Mouse (Mus musculus) midbrain, embryonic 14.5 days (tissue): ENCODE data around the gene Fdx1l. TPM values are rescaled to one million over a fixed set of nuclear protein-coding genes. Genes with fewer than 3 reads are reported as not detected.
"Not testable (repeated sequence)": the region's sequence is repeated elsewhere in the genome, so short reads cannot be mapped to it uniquely, and the experiment has no call there.

Source experiments
- ATAC-seq: fragments of 200-750 bp; cut with Nextera tagmentation; 2 replicates; pipeline ENCODE4 v1.8.0; 2017; ENCODE audit warnings: moderate number of reproducible peaks, moderate library complexity; ENCODE audit not compliant: low FRiP score, low TSS enrichment
- DNase-seq: peaks from one replicate; pipeline ENCODE4 v3.0.0-alpha.2; 2015
- H3K27ac ChIP-seq: fragments of 300-500 bp; sonication (generic); replicated peaks from 2 replicates; pipeline ENCODE4 v1.5.1; 2014; ENCODE audit warnings: mild to moderate bottlenecking, low read depth, low read length, moderate library complexity
- H3K27me3 ChIP-seq: fragments of 300-500 bp; sonication (generic); 2 replicates; pipeline ENCODE4 v1.6.1; 2014; ENCODE audit warnings: low read length, control low read depth, mixed read lengths; ENCODE audit not compliant: control insufficient read depth, insufficient read depth
- H3K36me3 ChIP-seq: fragments of 300-500 bp; sonication (generic); 2 replicates; pipeline ENCODE4 v1.6.1; 2014; ENCODE audit warnings: low read length, control low read depth; ENCODE audit not compliant: control insufficient read depth, insufficient read depth
- H3K4me1 ChIP-seq: fragments of 300-500 bp; sonication (generic); 2 replicates; pipeline ENCODE4 v1.6.1; 2014; ENCODE audit warnings: mild to moderate bottlenecking, antibody characterized with exemption, low read length, control low read depth; ENCODE audit not compliant: control insufficient read depth, insufficient read depth
- H3K4me2 ChIP-seq: fragments of 300-500 bp; sonication (generic); 2 replicates; pipeline ENCODE4 v1.6.1; 2014; ENCODE audit warnings: mild to moderate bottlenecking, low read length, moderate library complexity
- H3K4me3 ChIP-seq: fragments of 300-500 bp; sonication (generic); replicated peaks from 2 replicates; pipeline ENCODE4 v1.5.1; 2014; ENCODE audit warnings: low read depth, low read length
- H3K9ac ChIP-seq: fragments of 300-500 bp; sonication (generic); replicated peaks from 2 replicates; pipeline ENCODE4 v1.6.1; 2014; ENCODE audit warnings: mild to moderate bottlenecking, low read length, moderate library complexity
- H3K9me3 ChIP-seq: fragments of 300-500 bp; sonication (generic); 2 replicates; pipeline ENCODE4 v1.6.1; 2016; ENCODE audit warnings: low read length, control low read depth, mixed read lengths; ENCODE audit not compliant: control insufficient read depth
- WGBS: fragments of 180-500 bp; shearing (Covaris S2); extraction: QIAGEN DNeasy Blood & Tissue Kit; methylation state at CpG from one replicate; pipeline ENCODE4 v1.1.7; 2014; 5-methylcytosine and 5-hydroxymethylcytosine counted together
- polyA plus RNA-seq: library from polyadenylated mRNA; unstranded; fragments of >200 nt; fragmentation: Nextera tagmentation; extraction: Ambion mirVana; gene quantifications from 2 replicates; pipeline ENCODE4 v1.2.1, GENCODE M21; 2014

The Fdx1l gene
- polyA plus RNA-seq, 1 experiment from 2014 or later = 55.5 TPM

GRCm38 (mm10) chr9:21045235-21045634, 28.2 kb downstream of the Fdx1l start:
- no peaks in the 10 kb centered on the region for H3K4me1 ChIP-seq
- 80% methylated on average over 3 of the region's 3 CpGs for WGBS

DNA sequence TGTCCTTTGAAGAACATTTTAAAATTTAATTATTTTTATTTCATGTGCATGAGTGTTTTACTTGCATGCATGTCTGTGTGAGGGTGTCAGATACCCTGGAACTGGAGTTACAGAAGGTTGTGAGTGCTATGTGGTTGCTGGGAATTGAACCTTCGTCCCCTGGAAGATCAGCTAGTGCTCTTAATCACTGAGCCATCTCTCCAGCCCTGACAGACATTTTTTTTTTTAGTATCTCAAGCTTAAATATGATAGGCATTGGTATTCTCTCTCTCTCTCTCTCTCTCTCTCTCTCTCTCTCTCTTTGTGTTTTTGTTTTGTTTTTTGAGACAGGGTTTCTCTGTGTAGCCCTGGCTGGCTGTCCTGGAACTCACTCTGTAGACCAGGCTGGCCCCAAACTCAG, 28.6 kb downstream of the Fdx1l start:
- not testable (repeated sequence) for H3K4me3 ChIP-seq, H3K27me3 ChIP-seq, H3K27ac ChIP-seq, DNase-seq, H3K4me1 ChIP-seq, H3K36me3 ChIP-seq, H3K4me2 ChIP-seq, ATAC-seq, H3K9me3 ChIP-seq, H3K9ac ChIP-seq
- 53% methylated on average over 1 of the region's 1 CpGs for WGBS

More at GRCm38 (mm10) chr9:21045235-21045634, 28.2 kb downstream of the Fdx1l start:
- DNase-seq (no peak), ATAC-seq (no peak)
- no peaks in the 10 kb centered on the region for H3K36me3 ChIP-seq
- no peaks in the 10 kb centered on the region for H3K9me3 ChIP-seq
- peaks cover 2% of the 10 kb centered on the region; the same call in 1 of the 2 replicates for H3K27me3 ChIP-seq
- H3K27ac ChIP-seq = no peak overlapping the region
- H3K4me2 ChIP-seq = no peak overlapping the region
- no peak overlapping the region for H3K4me3 ChIP-seq
- H3K9ac ChIP-seq = no peak overlapping the region

GRCm38 (mm10) chr9:21043563-21043962, 29.9 kb downstream of the Fdx1l start:
- DNase-seq (no peak), ATAC-seq (no peak)
- Histone ChIP-seq H3K4me3 (no peak overlapping the region), H3K9me3 (no peaks in the 10 kb centered on the region), H3K36me3 (no peaks in the 10 kb centered on the region), H3K4me1 (no peaks in the 10 kb centered on the region), H3K27me3 (peaks cover 18% of the 10 kb centered on the region), H3K4me2 (no peak overlapping the region), H3K9ac (no peak overlapping the region), H3K27ac (no peak overlapping the region)
- 82% methylated on average over 4 of the region's 4 CpGs for WGBS

- WGBS = 43% methylated on average over 4 of the region's 4 CpGs
- Histone ChIP-seq H3K27ac (no peak overlapping the region), H3K4me2 (no peak overlapping the region), H3K9me3 (no peaks in the 10 kb centered on the region), H3K27me3 (peaks cover 40% of the 10 kb centered on the region), H3K9ac (no peak overlapping the region), H3K4me3 (no peak overlapping the region), H3K36me3 (no peaks in the 10 kb centered on the region), H3K4me1 (no peaks in the 10 kb centered on the region; the same call in 1 of the 2 replicates)
- ATAC-seq = no peak
- no peak for DNase-seq
Observed at GRCm38 (mm10) chr9:21041308-21041707, 32.1 kb downstream of the Fdx1l start.

DNA sequence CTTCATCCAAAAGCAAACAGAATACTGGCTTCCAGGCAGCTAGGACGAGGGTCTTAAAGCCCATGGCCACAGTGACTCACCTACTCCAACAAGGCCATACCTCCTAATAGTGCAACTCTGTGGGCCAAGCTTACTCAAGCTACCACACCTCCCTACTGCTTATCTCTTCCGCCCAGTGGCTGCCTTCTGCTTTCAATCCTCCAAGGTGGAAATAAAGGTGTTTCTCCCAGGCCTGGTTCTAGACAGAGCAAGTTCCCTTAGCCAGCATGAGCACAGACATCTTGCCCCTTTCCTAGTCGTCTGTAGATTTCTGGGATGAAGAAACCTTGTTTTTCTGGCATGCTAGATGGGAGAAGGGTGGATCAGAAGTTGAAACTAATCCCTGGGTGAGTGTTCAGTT, 33.6 kb downstream of the Fdx1l start:
- DNase-seq = no peak
- Histone ChIP-seq H3K4me3 (no peak overlapping the region), H3K27ac (no peak overlapping the region), H3K4me1 (no peaks in the 10 kb centered on the region; the same call in 1 of the 2 replicates), H3K36me3 (no peaks in the 10 kb centered on the region), H3K9me3 (no peaks in the 10 kb centered on the region), H3K27me3 (peaks cover 55% of the 10 kb centered on the region), H3K4me2 (no peak overlapping the region), H3K9ac (no peak overlapping the region)
- WGBS = 66% methylated on average over 3 of the region's 3 CpGs
- ATAC-seq = no peak

- WGBS = 2% methylated on average over 31 of the region's 31 CpGs
- Histone ChIP-seq H3K27me3 (peaks cover 78% of the 10 kb centered on the region), H3K4me3 (peak overlapping the region; percentile 44), H3K9me3 (no peaks in the 10 kb centered on the region), H3K4me1 (peaks cover 7% of the 10 kb centered on the region), H3K27ac (no peak overlapping the region), H3K4me2 (peak overlapping the region; percentile 63), H3K9ac (peak overlapping the region; percentile 62), H3K36me3 (no peaks in the 10 kb centered on the region)
- DNase-seq (peak; percentile 77), ATAC-seq (peak; percentile 61)
Observed at GRCm38 (mm10) chr9:21037481-21037891, 35.9 kb downstream of the Fdx1l start.

GRCm38 (mm10) chr9:21036666-21037065, 36.7 kb downstream of the Fdx1l start:
- DNase-seq (peak; percentile 16), ATAC-seq (no peak)
- Histone ChIP-seq H3K4me3 (peak overlapping the region; percentile 44), H3K27me3 (peaks cover 86% of the 10 kb centered on the region), H3K4me1 (peaks cover 12% of the 10 kb centered on the region), H3K9me3 (no peaks in the 10 kb centered on the region), H3K4me2 (peak overlapping the region; percentile 63), H3K9ac (no peak overlapping the region), H3K36me3 (no peaks in the 10 kb centered on the region), H3K27ac (no peak overlapping the region)
- WGBS = 2% methylated on average over 22 of the region's 22 CpGs

GRCm38 (mm10) chr9:21036161-21036560, 37.3 kb downstream of the Fdx1l start:
- Histone ChIP-seq H3K4me2 (peak overlapping the region; percentile 63), H3K9ac (no peak overlapping the region), H3K9me3 (no peaks in the 10 kb centered on the region), H3K27ac (no peak overlapping the region), H3K4me3 (peak overlapping the region; percentile 44; the same call in 1 of the 2 replicates), H3K36me3 (no peaks in the 10 kb centered on the region), H3K4me1 (peaks cover 16% of the 10 kb centered on the region), H3K27me3 (peaks cover 91% of the 10 kb centered on the region)
- no peak for DNase-seq
- no peak for ATAC-seq
- 7% methylated on average over 20 of the region's 20 CpGs for WGBS

DNA sequence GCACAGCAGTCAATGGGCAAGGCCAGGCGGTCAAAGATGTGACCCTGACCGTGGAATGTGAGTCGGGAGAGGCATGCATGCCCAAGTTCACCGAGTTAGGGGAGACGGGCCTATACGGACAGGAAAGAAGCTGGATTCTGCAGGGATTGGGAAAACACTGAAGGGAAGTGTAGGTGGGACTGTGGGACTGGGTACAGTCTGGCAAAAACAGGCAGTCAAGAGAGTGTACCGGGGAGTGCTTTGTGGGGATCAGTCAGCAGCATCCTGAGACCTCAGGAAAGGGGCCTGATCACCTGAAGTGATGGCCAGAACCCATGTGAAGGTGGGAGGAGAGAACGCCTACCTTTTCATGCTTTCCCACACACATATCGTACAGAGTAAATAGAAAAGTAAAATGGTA, 37.8 kb downstream of the Fdx1l start:
- no peak overlapping the region for H3K4me2 ChIP-seq
- no peak for DNase-seq
- peaks cover 21% of the 10 kb centered on the region for H3K4me1 ChIP-seq
- 16% methylated on average over 9 of the region's 9 CpGs for WGBS
- H3K9ac ChIP-seq = no peak overlapping the region
- no peaks in the 10 kb centered on the region for H3K36me3 ChIP-seq
- H3K9me3 ChIP-seq = no peaks in the 10 kb centered on the region
- no peak overlapping the region for H3K4me3 ChIP-seq
- ATAC-seq = no peak
- H3K27ac ChIP-seq = no peak overlapping the region
- peaks cover 97% of the 10 kb centered on the region for H3K27me3 ChIP-seq
